Mouse (Mus musculus) G1E-ER4 (cell line): ENCODE results near the gene Dcp1b. TPM values are rescaled to one million over a fixed set of nuclear protein-coding genes. Genes with fewer than 3 reads are reported as not detected.

Experiments used
- GATA1 ChIP-seq: IDR thresholded peaks from one replicate; pipeline ENCODE4 v1.8.0; 2012; ENCODE audit warnings: low read length, inconsistent platforms
- polyA plus RNA-seq: library from polyadenylated mRNA; stranded (reverse); fragments of >175 nt; gene quantifications from 2 replicates; pipeline ENCODE4 v1.2.3, GENCODE M21; 2012

The Dcp1b gene
- 14.5 and 14.7 TPM in 2 replicates for polyA plus RNA-seq

DNA sequence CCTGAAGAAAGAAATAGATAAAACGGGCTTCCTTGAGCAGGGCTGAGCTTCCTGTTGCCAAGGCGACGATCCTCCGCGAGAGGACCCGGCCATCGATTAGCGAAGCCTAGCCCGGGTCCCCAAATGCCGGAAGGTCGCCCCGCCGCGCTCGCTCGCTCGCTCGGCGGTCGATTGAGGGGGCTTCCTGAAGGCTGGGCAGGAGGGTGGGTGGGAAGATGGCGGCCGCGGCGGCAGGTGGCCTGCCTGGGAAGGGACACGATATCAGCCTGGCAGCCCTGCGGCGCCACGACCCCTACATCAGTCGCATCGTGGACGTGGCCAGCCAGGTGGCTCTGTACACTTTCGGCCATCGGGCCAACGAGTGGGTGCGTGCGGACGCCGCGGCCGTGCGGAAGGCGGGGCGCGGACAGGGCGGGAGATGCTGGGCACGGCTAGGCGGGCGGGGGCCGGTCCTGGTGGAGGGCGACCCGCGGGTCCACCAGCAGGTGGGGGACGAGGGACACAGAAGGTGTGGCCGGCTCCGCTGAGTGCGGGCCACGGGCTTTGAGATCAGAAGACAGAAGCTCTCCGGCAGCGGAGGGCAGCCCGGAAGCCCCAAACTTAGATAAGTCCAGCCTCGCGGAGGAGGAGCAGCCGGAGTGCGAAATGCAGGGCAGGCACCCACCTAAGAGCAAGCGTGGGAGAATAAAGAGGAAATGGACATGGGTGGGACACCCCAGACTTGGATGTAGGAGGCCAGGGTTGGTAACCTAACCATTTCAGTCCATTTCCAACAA lies at the start of gene Dcp1b:
Gene Dcp1b (plus strand): TSS at position 176 of the 776 bp plus-strand sequence.
- TF ChIP-seq GATA1, result no peak

GRCm38 (mm10) chr6:119126991-119127390 lies 48.1 kb upstream of the Dcp1b start:
- TF ChIP-seq GATA1, result no peak

DNA sequence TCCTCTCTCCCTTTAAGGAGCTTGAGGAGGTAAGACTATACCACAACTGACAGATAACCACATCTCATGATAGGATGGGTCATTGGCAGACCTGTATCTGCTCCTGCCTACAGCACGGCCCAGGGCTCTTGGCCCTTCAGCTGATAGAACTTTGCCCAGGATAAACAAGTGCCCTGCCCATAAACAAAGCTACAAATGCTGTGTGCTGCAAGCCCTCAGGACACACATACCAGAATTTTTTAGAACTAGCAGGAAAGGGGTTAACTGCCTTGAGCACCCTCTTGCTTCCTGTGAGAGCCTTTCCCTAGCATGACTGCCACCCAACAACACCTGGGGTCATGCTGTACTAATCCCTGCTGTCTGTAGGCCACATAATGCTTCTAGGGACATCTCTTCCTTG lies 47.0 kb upstream of the Dcp1b start:
- no peak for TF ChIP-seq GATA1

DNA sequence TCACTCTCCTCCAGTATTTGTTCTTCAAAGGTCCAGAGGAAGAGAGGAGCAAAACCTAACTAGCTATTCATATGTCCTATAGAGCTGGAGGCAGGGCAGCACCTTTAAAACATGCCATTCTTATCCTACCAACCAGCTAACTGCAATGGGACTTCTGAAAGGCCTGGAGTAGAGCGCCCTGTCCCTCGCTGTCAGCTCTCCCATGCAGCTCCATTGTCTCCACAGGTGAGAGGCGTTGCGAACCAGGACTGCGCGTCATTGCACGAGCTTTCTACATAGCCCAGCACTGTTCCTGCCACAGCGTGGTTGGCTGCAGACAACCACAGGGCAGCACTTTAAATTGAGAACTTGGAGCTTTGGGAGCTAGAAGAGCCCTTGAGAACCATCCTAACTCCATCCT lies 46.5 kb upstream of the Dcp1b start:
- no peak for TF ChIP-seq GATA1

GRCm38 (mm10) chr6:119129664-119130063 lies 45.4 kb upstream of the Dcp1b start:
- TF ChIP-seq GATA1, result no peak

DNA sequence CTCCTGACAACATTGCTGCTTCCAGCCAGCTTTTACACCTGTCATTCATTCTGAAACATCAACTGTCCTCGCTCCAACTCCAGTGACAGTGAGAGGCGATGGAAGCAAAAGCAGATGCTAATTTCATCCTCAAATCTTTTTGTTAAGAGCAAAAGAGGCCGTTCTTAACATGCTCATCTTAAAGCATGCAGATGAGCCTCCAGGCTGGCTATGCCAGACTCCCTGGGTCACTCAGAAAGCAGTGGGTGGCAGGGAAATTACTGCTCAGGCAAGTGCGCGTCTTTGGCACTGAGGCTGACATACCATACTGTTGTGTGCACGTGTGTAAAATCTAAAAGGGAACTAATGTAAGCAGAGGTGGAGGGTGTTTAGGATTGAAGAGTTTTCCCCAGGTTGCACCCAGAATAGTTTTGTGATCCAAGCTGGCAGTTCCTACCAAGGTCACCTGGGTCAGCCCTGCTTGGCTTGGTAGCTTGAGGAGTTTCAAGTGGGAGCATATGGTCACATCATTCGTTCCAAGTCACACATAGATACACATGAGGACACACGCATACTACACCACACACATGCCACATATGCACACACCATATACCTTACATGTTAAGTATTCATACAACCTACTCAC lies 42.8 kb upstream of the Dcp1b start:
- no peak for TF ChIP-seq GATA1

DNA sequence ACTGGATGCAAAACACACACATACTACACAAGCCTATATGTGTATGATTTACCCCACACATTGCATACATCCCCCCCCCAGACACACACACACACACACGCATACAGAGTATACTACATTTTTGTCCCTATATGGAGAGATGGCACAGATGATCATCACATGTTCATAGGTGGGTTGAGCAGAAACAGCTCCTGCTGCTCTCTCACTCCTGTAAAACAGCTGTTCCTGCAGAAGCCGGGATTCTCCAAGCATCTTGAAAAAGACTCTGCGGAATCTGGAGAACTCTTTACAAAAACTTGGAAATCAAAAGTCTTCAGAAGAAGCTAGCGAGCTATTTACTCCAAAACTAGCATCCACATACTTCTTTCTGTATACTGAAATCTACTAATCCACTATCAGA lies 42.2 kb upstream of the Dcp1b start:
- TF ChIP-seq GATA1, result no peak

GRCm38 (mm10) chr6:119137768-119138167 lies 37.3 kb upstream of the Dcp1b start:
- TF ChIP-seq GATA1, result no peak

GRCm38 (mm10) chr6:119139561-119139960 lies 35.5 kb upstream of the Dcp1b start:
- no peak for TF ChIP-seq GATA1

DNA sequence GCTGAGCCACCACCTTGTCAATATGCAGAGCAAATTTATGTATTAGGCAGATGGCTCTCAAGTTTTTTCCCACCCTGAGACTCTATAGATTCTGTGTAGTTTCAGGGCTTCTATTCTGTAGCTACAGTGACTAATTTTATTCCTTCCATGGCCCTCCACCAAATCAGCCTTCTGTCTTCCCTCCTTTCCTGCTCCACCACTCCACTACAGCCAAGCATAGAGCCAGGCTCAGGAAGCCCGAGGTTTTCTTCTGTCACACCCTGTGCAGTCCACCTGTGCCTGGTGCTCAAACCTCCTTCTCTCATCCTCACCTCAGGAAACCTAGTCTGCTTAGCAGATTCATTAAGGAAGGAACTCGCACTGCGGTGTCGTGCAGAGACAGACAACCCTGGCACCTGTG lies 29.9 kb upstream of the Dcp1b start:
- TF ChIP-seq GATA1, result no peak

DNA sequence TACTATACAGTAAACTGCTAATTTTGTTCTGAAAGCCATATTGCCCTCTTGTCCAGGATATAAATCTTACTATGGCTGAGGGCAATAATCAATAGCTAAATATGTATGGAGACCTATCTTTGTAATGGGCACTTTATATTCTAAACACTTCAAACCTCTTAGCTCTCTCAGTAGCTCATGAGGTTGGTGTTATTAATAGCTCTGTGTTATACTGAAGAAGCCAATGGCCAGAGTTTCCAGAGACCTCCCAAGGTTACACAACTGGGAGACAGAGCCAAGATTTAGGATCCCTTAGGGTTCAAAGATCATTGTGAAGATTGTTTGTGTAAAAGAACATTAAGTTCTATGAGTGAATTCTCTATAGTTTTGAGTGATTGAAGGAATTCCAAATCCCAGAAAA lies 9.4 kb upstream of the Dcp1b start:
- TF ChIP-seq GATA1, result no peak

DNA sequence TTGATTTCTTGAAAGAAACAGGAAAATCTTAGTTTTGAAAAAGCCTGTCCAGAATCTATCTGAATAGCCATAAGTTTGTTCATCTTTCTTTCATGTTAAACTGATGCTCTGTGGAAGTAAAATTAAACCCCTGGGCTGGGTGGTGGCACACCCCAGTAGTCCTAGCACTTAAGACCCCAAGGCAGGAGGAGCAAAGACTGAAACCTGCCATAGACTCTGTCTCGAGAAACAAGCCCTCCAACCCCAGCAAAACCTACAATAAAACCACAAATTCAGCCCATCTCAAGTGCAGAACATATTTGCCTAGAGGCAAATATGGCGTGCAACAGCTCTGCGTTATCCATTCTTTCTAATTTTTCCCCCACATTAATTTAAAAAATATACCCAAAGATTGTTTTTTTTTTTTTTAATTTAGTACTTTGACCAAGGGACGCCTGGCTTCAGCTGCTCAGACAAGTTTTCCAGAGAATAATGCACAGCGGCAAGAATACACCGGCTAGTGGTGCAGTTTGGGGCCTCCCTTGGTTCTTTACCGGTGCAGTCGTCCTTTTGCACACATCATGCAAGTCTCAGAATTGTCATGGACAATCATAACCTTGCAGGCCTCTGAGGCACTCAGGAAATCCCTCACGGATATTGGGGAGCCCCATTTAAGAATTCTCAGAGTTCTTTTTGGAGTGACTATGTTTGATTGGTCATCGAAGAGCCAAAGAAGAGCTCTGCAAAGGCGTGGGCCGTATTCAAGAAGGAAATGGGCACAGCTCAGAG lies 562 bp upstream of the Dcp1b start:
- no peak for TF ChIP-seq GATA1

- no peak for TF ChIP-seq GATA1
Observed at GRCm38 (mm10) chr6:119176103-119176502, 1.1 kb downstream of the Dcp1b start.

GRCm38 (mm10) chr6:119177101-119177500 lies 2.0 kb downstream of the Dcp1b start:
- TF ChIP-seq GATA1, result no peak

DNA sequence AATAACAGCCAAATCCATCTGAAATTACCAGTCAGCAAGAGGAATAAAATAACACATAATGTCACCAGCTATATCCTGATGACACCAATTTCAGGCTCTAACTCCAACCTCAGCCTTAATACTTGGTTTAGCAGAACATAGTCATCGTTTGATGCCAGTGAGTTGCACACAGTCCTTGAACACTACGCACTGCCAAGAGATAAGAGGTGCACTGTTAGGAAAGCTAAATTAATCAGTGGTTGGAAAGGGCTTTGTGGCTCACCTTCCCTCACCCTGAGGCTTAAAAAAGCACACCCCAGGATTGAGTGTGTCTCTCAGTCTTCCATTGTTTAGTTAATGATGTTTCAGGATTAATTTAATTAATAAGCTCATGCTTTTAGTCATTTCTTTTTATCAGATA lies 5.1 kb downstream of the Dcp1b start:
- no peak for TF ChIP-seq GATA1

- no peak for TF ChIP-seq GATA1
Observed at GRCm38 (mm10) chr6:119182211-119182610, 7.2 kb downstream of the Dcp1b start.
